Mouse (Mus musculus) ES-E14 (cell line): ENCODE measurements around the gene Sh3gl1.
"Not testable (repeated sequence)": the region's sequence is repeated elsewhere in the genome, so short reads cannot be mapped to it uniquely, and the experiment has no call there.

Experiments
- CHD2 ChIP-seq: IDR thresholded peaks from 2 replicates; pipeline ENCODE4 v1.6.1; 2014; ENCODE audit warnings: mild to moderate bottlenecking, low read depth, low read length, inconsistent platforms
- HCFC1 ChIP-seq: IDR thresholded peaks from 2 replicates; pipeline ENCODE4 v1.6.1; 2012; ENCODE audit warnings: low read length, inconsistent platforms, borderline replicate concordance; ENCODE audit not compliant: insufficient read depth
- MAFK ChIP-seq: IDR thresholded peaks from 2 replicates; pipeline ENCODE4 v1.6.1; 2014; ENCODE audit warnings: mild to moderate bottlenecking, low read depth, low read length, inconsistent platforms; ENCODE audit not compliant: insufficient read depth
- ZC3H11A ChIP-seq: IDR thresholded peaks from 2 replicates; pipeline ENCODE4 v1.6.1; 2012; ENCODE audit warnings: low read depth, mild to moderate bottlenecking, inconsistent platforms, low read length, borderline replicate concordance

DNA sequence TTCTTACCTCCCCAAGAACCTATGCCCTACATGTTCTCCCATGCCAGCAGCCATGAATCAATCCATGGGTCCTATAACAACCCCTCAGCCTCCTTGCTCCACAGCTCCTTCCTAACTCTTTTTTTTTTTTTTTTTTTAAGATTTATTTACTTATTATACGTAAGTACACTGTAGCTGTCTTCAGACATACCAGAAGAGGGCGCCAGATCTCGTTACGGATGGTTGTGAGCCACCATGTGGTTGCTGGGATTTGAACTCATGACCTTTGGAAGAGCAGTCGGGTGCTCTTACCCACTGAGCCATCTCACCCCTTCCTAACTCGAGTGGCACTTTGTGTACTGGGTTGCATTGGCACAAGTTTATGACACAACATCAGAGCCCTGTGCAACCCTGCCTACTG, 29.3 kb upstream of the Sh3gl1 start:
- not testable (repeated sequence) for TF ChIP-seq MAFK, ZC3H11A, CHD2, HCFC1
